Mouse (Mus musculus) heart, embryonic 16.5 days (tissue): Measurements from ENCODE around the gene Dlg2. TPM values are rescaled to one million over a fixed set of nuclear protein-coding genes. Genes with fewer than 3 reads are reported as not detected.

ENCODE experiments used
- ATAC-seq: fragments of 200-750 bp; cut with Nextera tagmentation; replicated peaks from 2 replicates; pipeline ENCODE4 v1.8.0; 2017; ENCODE audit warnings: moderate number of reproducible peaks; ENCODE audit not compliant: insufficient read depth, low FRiP score; ENCODE audit errors: extremely low read depth
- H3K27ac ChIP-seq: fragments of 300-500 bp; sonication (generic); 2 replicates; pipeline ENCODE4 v1.5.1; 2014; ENCODE audit warnings: mild to moderate bottlenecking, low read length, control low read depth, moderate library complexity
- H3K27me3 ChIP-seq: fragments of 300-500 bp; sonication (generic); 2 replicates; pipeline ENCODE4 v1.6.1; 2014; ENCODE audit warnings: low read length, mixed read lengths; ENCODE audit not compliant: control insufficient read depth, insufficient read depth
- H3K36me3 ChIP-seq: fragments of 300-500 bp; sonication (generic); 2 replicates; pipeline ENCODE4 v1.6.1; 2014; ENCODE audit not compliant: control insufficient read depth, insufficient read depth
- H3K4me1 ChIP-seq: fragments of 300-500 bp; sonication (generic); 2 replicates; pipeline ENCODE4 v1.6.1; 2014; ENCODE audit warnings: low read length, mixed read lengths; ENCODE audit not compliant: control insufficient read depth, insufficient read depth
- H3K4me2 ChIP-seq: fragments of 300-500 bp; sonication (generic); 2 replicates; pipeline ENCODE4 v1.6.1; 2014; ENCODE audit warnings: low read depth, mild to moderate bottlenecking, control low read depth, low read length
- H3K4me3 ChIP-seq: fragments of 300-500 bp; sonication (generic); 2 replicates; pipeline ENCODE4 v1.5.1; 2014; ENCODE audit warnings: mild to moderate bottlenecking, control low read depth, low read length
- H3K9ac ChIP-seq: fragments of 300-500 bp; sonication (generic); 2 replicates; pipeline ENCODE4 v1.6.1; 2014; ENCODE audit warnings: low read length, control low read depth
- H3K9me3 ChIP-seq: fragments of 300-500 bp; sonication (generic); replicated peaks from 2 replicates; pipeline ENCODE4 v1.6.1; 2016; ENCODE audit warnings: low read length; ENCODE audit not compliant: control insufficient read depth
- WGBS: fragments of 180-500 bp; shearing (Covaris S2); extraction: QIAGEN DNeasy Blood & Tissue Kit; methylation state at CpG from one replicate; pipeline ENCODE4 v1.1.7; 2014; 5-methylcytosine and 5-hydroxymethylcytosine counted together
- polyA plus RNA-seq: library from polyadenylated mRNA; unstranded; fragments of >200 nt; fragmentation: Nextera tagmentation; extraction: Ambion mirVana; gene quantifications from 2 replicates; pipeline ENCODE4 v1.2.1, GENCODE M21; 2015

The Dlg2 gene
- polyA plus RNA-seq, 1 experiment from 2014 or later: 7.7 TPM

DNA sequence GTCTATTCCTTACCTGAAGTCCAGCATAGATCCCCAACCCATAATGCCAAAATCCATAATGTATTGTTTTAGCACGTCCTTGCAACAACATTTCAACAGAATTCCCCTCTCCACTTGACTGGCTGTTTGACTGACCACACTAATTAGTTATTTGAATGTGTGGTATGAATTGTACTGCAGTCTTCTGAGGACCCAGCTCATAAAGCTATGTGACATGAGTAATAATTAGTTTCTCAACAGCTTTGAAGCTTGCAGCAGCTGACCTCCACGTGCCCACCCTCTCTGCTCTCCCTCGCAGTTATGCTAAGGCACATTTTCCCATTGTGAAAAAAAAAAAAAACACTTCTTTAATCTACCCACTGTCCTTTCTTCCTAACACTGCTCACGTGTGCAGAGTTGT, 1590.4 kb downstream of the Dlg2 start:
- no peak overlapping the region for H3K27ac ChIP-seq
- H3K4me1 ChIP-seq: no peaks in the 10 kb centered on the region
- H3K27me3 ChIP-seq: no peaks in the 10 kb centered on the region
- ATAC-seq: no peak
- 60% methylated on average over 4 of the region's 4 CpGs for WGBS
- no peak overlapping the region for H3K9ac ChIP-seq
- no peaks in the 10 kb centered on the region for H3K36me3 ChIP-seq
- no peaks in the 10 kb centered on the region for H3K9me3 ChIP-seq
- H3K4me3 ChIP-seq: no peak overlapping the region
- no peak overlapping the region for H3K4me2 ChIP-seq

DNA sequence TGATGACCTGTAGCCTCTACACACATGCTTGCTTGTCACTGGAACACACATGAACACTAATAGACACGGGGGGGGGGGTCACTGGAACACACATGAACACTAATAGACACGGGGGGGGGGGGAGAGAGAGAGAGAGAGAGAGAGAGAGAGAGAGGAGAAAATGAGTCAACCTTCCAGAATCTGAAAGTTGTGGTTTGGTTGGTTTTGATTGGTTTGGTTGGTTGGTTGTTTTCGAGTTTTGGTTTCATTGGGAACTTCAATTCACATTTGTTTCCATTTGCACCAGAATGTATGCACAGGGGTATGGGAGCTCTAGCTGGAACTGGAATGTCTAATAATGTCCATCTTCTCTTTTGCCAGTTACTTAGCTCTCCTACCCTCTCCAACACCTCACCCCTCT, 1611.0 kb downstream of the Dlg2 start:
- WGBS: 44% methylated on average over 3 of the region's 3 CpGs
- ATAC-seq: no peak
- Histone ChIP-seq H3K4me2 (no peak overlapping the region), H3K27ac (no peak overlapping the region), H3K4me3 (no peak overlapping the region), H3K27me3 (no peaks in the 10 kb centered on the region), H3K9me3 (no peaks in the 10 kb centered on the region), H3K9ac (no peak overlapping the region), H3K4me1 (no peaks in the 10 kb centered on the region), H3K36me3 (no peaks in the 10 kb centered on the region)

DNA sequence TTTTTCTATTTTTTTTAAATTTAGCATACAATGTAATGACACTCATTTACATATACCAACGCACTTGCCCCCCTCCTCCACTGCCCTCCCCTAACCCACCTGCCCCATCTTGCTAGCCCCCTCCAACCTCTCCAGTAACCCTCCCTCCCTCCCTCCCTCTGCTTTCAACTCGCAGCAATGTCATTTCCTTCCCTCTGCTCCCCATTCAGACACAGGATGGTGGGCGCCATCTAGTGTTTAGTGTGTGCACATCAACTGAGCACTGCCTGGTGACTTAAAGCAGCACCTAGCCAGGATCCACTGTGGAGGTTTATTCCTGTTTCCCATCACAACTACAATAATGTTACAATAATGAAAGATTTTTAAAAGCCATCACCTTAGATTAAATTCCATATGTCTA, 1617.4 kb downstream of the Dlg2 start:
- WGBS: 2% methylated on average over 3 of the region's 3 CpGs
- H3K4me3 ChIP-seq: no peak overlapping the region
- ATAC-seq: no peak

DNA sequence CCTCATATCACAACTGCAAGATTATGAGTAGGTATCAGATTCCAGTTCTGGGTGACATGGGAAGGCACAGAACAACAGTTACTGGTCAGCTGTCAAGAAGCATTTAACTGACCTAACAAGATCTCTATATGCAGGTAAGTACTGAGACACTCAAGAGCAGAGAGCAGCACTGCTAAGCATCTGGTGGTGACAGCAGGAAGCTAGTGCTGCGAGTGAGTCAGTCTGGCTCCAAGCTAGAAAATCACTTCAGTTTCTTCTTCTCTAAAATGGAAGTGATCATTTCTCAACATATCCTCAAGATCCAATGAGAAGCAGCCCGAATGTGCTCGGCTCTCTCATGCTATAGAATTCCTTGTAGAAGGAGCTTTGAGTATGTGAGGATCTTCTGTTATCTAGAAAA, 1618.7 kb downstream of the Dlg2 start:
- no peaks in the 10 kb centered on the region for H3K9me3 ChIP-seq
- no peak overlapping the region for H3K4me3 ChIP-seq
- H3K9ac ChIP-seq: no peak overlapping the region
- H3K36me3 ChIP-seq: no peaks in the 10 kb centered on the region
- no peak overlapping the region for H3K4me2 ChIP-seq
- no peaks in the 10 kb centered on the region for H3K27me3 ChIP-seq
- no peak overlapping the region for H3K27ac ChIP-seq
- 43% methylated on average over 3 of the region's 3 CpGs for WGBS
- no peaks in the 10 kb centered on the region for H3K4me1 ChIP-seq
- no peak for ATAC-seq

More for the DNA sequence above, 1617.4 kb downstream of the Dlg2 start:
- H3K36me3 ChIP-seq: no peaks in the 10 kb centered on the region
- no peak overlapping the region for H3K4me2 ChIP-seq
- H3K27me3 ChIP-seq: no peaks in the 10 kb centered on the region
- H3K4me1 ChIP-seq: no peaks in the 10 kb centered on the region
- no peak overlapping the region for H3K27ac ChIP-seq
- no peaks in the 10 kb centered on the region for H3K9me3 ChIP-seq
- H3K9ac ChIP-seq: no peak overlapping the region

DNA sequence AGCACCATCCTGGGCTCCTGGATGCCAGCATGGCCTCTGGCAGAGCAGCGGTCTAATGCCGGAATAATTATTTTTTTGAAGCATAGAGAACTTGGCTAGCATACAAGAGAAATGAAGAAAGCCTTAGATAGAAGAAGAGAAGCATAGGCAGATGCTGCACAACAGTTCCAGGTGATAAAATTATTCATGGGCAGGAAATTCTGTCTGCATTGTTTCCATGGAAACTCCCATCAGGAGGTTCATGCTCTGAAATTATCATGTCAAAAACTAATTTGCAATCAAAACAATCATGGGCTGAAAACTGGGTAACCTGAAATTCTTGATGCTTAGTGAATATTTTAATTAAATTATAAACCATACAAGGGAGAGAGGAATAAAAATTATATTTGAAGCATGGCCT, 1624.4 kb downstream of the Dlg2 start:
- no peak overlapping the region for H3K9ac ChIP-seq
- WGBS: 82% methylated on average over 2 of the region's 2 CpGs
- no peak overlapping the region for H3K4me2 ChIP-seq
- ATAC-seq: no peak
- H3K4me3 ChIP-seq: no peak overlapping the region
- H3K36me3 ChIP-seq: no peaks in the 10 kb centered on the region
- H3K27ac ChIP-seq: no peak overlapping the region
- no peaks in the 10 kb centered on the region for H3K27me3 ChIP-seq
- H3K4me1 ChIP-seq: no peaks in the 10 kb centered on the region
- no peaks in the 10 kb centered on the region for H3K9me3 ChIP-seq

DNA sequence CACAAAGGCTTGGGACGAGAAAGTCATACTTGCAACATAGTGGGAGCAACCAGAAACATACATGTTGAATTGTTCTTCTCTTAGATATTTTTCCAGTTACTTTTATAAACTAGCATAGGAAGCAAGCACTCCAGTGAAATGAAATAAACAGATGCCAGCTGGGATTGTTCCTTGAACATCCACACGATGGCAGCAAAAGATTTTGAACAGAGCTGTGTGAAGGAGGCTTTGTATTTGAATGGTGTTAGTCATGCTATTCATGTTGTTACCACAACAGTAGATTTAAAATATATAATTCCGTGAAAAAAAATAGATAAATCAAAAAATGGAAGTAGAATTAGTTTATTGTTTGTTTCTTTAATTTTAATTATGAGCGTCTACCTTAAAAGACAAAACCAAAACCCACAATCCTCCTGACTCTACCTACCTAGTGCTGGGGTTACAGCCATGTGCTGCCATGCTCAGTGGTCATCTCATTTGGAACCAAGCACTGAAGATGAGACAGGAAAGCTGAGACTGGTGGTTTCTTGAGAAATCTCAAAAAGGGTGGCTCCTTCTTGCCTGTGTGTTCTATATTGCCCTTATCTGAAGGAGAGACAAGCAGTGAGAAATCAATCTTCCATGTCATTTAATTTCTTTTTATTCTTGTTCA, 1626.5 kb downstream of the Dlg2 start:
- Histone ChIP-seq H3K4me1 (no peaks in the 10 kb centered on the region), H3K9ac (no peak overlapping the region), H3K27me3 (no peaks in the 10 kb centered on the region), H3K27ac (no peak overlapping the region), H3K9me3 (no peaks in the 10 kb centered on the region), H3K36me3 (no peaks in the 10 kb centered on the region), H3K4me3 (no peak overlapping the region), H3K4me2 (no peak overlapping the region)
- peak; percentile 69; the same call in 1 of the 2 replicates for ATAC-seq
- 19% methylated on average over 4 of the region's 4 CpGs for WGBS

DNA sequence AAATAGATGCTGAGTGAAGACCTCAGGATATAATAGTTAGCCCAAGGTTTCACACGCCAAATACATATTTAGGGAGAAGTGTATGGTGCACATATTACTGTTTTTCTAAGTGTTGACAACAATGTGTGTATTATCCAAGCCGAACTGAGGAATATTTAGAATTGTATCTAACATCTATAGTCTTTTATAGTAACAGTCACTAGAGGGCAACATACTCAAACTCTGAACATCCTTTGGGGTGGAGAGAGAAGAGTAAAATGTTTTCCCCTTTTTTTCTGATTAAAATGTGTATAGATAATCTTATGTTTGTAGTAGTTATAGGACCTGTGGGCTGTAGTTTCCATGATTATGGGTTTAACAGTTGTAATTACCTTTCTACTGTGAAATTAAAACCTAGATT, 1629.0 kb downstream of the Dlg2 start:
- no peaks in the 10 kb centered on the region for H3K27me3 ChIP-seq
- ATAC-seq: no peak
- H3K36me3 ChIP-seq: no peaks in the 10 kb centered on the region
- no peak overlapping the region for H3K4me2 ChIP-seq
- H3K9ac ChIP-seq: no peak overlapping the region
- 21% methylated on average over 2 of the region's 2 CpGs for WGBS
- no peak overlapping the region for H3K27ac ChIP-seq
- H3K4me1 ChIP-seq: no peaks in the 10 kb centered on the region
- no peak overlapping the region for H3K4me3 ChIP-seq
- 0 out of 2 replicates have a peak, but pooled peaks cover 3% of the 10 kb centered on the region for H3K9me3 ChIP-seq

DNA sequence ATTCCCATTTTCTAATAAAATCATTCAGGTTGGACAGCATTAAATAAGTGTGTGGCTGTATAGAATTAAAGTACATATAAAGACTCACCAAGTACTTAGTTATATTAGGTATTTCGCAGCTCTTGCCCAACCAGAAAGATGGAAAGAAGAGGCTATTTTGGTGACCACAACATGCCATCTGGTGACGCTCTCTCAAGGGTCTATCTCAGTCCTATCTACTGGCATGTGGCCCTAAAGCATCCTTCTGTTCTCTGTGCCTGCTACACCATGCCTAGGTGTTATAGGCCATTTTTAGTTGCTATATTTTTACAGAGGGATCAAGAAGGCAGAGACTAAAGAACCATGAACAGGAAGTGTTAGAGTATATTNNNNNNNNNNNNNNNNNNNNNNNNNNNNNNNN, 1629.5 kb downstream of the Dlg2 start:
- WGBS: 69% methylated on average over 2 of the region's 2 CpGs
- ATAC-seq: no peak

DNA sequence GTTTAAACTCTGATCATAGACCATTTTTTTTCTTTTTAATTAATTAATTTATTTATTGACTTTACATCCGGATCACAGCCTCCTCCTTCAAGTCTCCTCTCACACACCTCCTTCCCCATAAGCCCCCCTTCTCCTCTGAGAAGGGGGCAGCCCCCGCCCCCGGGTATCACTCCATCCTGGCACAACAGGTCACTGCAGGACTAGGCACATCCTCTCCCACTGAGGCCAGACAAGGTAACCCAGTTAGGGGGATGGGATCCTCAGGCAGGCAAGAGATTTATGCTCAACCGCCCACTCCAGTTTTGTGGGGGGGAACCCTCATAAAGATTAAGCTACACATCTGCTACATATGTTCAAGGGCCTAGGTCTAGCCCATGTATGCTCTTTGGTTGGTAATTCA, 1636.6 kb downstream of the Dlg2 start:
- H3K27me3 ChIP-seq: no peaks in the 10 kb centered on the region
- H3K9me3 ChIP-seq: 0 out of 2 replicates have a peak, but pooled peaks cover 3% of the 10 kb centered on the region
- H3K9ac ChIP-seq: no peak overlapping the region
- H3K27ac ChIP-seq: no peak overlapping the region
- H3K4me2 ChIP-seq: no peak overlapping the region
- H3K36me3 ChIP-seq: no peaks in the 10 kb centered on the region
- ATAC-seq: no peak
- WGBS: 87% methylated on average over 4 of the region's 4 CpGs
- peaks cover 9% of the 10 kb centered on the region; the same call in 1 of the 2 replicates for H3K4me1 ChIP-seq
- H3K4me3 ChIP-seq: no peak overlapping the region

More for the DNA sequence above, 1629.5 kb downstream of the Dlg2 start:
- Histone ChIP-seq H3K4me2 (no peak overlapping the region), H3K36me3 (no peaks in the 10 kb centered on the region), H3K4me3 (no peak overlapping the region), H3K27me3 (no peaks in the 10 kb centered on the region), H3K9ac (no peak overlapping the region), H3K27ac (no peak overlapping the region), H3K4me1 (no peaks in the 10 kb centered on the region), H3K9me3 (0 out of 2 replicates have a peak, but pooled peaks cover 3% of the 10 kb centered on the region)
